Mouse (Mus musculus): ENCODE data around the gene Cep72.
A peak's percentile ranks its signal among the peaks of the same experiment; 100 is the strongest.
"Not testable (repeated sequence)": the region's sequence is repeated elsewhere in the genome, so short reads cannot be mapped to it uniquely, and the experiment has no call there.

Gene Cep72

DNA sequence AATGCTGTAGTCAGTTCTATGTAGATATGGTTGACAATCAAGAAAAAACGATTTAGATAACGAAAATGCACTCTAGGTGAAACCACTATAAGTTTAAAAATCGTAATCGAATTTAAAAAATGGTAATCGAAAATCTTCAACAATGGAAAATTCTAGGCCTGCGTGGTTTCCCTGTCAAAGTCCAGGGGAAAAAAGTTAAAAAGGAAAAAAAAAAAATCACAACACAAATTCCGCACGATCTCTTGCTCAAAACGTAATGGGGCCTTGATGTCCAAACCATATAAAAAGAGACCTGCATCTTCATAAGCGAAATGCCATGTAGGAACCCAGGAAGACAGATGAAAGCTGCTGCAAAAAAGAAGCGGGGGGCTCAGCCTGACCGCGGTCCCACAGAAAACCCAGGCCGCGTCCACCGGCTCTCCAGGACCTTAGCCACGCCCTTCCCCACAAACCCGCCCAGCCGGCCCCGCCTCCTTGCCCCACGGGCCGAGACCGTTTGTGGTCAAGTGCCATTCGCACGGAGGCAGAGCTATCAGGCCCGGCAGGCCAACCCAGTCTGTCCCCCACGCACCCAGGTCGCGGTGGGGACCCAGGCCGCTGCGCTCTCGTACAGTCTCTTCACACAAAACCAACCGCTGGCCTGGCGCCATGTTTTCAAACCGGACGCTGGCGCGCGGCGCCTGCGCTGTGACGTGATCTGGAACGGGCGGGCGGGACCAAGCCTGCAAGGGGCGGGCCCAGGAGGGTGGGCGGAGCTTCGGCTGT lies at the start of gene Cep72:
Gene Cep72, minus strand, starts transcription at position 687 of the 765 bp plus-strand sequence.
- peak; percentile 80 to 90 for DNase-seq (ENCODE audit: low spot score in 2 of 2)

DNA sequence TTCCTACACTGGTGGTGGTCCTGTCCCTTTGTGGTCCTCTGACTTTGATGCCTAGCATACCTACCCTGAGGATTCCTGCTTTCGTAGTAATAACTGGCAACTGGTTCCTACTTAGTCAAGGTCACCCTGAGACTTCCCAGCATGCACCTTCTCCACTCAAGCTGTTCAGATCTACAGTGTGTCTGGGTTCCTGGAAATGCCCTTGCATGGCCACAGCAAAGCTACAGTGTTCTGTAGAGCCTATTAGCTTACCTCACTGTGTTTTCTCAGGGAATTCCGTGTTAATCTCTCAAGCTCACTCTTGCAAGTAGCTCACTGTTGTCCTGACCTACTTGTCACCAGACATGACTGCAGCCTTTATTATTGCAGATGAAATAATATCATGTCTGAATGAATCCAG lies 45.3 kb upstream of the Cep72 start:
- DNase-seq (ENCODE audit: low spot score in 2 of 2), result no peak

DNA sequence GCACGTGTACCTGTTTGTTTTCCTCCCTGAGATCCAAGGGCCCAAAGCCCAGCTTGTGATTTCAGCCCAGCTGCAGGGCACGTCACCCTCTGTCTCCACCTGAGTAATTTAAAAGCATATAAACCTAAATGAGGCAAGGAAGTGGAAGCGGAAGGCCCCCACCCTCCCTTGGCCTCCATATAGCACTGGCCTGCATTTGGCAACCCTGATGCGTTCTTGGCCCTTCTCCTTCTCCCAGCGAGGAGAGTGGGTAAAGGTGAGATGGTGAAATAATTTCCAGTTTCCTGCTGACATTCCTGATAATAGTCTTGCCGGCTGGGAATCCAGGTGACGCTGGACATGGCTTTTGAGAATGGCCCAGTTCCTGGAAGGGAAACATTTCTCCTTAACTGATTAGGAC lies 42.3 kb upstream of the Cep72 start:
- no peak for DNase-seq (ENCODE audit: low spot score in 2 of 2)

DNA sequence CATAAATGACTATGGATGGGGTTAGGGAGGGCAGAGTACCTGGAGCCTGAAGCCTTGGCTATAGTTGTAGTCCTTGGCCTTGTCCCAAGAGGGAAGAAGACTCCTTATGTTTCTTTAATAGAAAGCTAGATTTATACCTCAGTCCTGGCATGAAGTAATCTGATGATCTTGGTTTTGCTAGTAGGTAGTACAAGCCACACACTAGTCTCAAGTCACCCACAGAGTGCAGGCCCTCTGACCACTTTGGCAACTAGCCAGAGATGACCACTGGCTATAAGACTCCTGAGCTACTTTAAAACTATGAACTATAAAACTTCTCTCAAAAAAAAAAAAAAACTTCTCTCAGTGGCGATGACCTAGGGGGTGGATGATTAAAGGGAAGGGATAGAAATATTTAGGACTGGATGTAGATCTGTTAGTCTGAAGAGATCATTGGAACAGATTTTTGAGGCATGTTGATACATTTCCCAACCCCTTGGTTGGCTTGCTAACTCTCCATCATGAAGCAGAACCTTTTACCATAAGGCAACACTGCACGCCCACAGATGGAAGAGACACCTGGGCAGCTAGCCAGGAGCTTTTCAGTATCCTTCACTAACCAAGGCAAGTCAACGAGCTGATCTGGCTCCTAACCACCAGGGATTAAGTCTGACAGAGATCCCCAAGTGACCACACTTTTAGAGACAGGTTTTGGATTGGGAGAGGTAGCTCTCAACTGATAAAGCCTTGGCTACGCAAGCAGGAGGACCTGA lies 40.9 kb upstream of the Cep72 start:
- DNase-seq (ENCODE audit: low spot score in 2 of 2), result no peak

DNA sequence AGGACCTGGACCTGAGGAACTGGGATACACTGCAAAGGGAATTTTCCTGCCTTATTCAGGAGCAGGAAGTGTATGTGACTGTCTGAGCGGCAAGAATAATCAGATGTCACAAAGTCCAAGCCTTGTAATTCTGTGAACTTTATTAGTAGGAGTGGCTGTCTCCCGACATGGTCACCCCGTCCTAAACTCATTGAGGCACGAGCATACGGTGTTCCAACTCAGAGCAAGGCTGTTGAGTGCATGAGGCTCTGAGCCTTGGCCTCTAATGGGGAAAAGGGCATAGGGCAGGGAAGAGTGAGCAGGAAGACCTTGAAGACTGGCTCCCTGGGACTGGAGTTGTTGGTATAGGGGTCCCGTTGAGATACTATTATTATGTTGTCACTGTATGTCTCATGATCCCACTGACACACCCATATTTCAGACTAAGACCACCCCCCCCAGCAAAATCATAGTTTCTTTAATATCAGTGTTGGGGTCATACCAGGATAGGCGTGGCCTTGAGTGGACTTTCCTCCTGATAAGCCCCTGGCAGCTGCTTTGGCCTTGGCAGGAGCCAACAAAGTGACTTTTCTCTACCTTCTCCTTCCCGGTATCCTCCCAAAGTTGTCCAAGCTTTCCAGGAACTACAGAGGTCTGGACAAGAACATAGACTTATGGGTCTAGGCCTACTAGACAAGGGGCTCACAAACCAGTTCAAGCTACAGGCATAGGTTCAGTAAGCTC lies 40.2 kb upstream of the Cep72 start:
- DNase-seq (ENCODE audit: low spot score in 2 of 2), result no peak

DNA sequence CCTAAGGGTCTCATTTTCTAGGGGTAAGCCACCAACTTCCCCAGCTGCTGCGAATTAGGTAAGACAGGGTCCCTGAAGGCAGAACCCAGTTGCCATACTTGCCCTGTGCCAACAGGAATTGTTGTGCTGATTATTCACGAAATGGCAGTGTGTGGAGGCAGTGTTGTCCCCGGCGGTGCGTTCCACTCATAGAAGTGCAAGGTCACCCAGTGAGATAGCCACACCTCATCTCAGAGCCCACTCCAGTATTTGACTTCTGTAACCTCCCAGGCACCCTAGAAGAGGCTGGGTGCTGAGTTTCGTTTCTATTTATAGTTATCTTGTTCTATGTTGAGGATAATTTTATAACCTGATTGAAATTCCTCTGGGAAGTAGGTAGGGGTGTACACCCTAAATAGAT lies 36.8 kb upstream of the Cep72 start:
- DNase-seq (ENCODE audit: low spot score in 2 of 2), result peak; percentile 29 to 36

DNA sequence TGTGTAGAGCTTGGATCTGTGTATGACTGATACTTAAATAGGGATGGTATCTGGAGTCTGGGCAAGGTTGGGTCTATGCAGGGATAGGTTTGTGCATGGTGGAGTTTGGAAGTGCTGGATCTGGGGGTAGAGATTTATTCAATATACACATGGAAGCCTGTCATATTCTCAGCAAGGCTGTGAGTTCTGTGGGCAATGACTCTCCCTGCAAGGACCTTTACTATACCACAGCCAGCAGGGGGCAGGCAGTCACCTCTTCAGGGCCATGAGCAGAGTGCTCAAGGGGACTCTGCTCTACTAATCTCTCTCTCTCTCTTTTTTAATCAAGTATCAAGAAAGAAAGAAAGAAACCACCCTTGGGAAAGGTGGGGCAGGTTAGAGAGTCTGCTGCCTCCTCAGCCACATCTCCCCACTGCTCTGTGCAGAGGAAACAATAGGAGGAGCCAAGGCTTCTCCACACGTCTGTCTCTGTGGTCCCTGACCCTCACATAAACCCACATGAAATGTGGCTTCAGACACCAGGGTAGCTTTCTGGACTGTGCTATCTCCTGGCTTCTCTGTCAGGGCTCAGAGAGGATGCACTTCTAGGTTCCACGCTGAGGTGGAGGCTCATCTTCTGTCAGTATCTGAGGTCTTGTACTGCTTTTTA lies 34.7 kb upstream of the Cep72 start:
- peak in 1 of 2 experiments; percentile 24 for DNase-seq (ENCODE audit: low spot score in 2 of 2)

DNA sequence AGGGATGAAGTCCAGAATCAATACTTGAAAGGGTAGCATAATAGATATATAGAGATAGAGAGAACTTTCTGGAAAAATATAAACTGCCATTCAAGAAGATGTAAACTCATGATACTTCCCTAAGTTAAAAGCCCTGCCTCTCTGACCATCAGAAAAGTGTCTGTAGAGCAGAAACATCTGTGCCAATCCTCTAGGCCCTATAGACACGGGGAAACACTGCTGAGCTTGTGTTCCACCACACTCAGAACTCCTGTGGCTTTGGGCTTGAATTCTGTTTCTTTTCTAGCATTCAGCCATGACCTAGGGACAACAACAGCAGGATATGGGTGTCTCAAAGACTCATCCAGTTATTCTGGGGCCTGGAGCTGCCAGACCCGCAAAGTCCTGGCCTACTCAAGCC lies 33.8 kb upstream of the Cep72 start:
- no peak for DNase-seq (ENCODE audit: low spot score in 2 of 2)

DNA sequence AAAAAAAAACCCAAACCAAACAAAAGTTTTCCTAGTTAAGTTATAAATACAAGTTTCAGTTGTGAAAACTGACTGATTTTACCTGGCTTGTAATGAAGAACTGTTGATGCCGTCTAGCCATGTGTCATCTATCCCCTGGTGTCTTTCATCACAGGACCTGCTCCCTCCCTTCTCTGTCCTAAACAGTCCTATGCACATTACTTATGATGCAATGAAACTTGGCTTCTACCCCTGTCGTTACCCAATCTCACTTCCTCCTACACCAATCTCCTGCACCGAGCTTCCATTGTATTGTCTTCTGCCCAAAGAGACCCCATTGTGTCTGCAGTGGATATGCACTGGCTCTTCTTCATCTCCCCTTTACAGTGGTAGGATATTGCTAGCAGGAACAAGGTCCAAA lies 28.2 kb upstream of the Cep72 start:
- DNase-seq (ENCODE audit: low spot score in 2 of 2), result no peak

DNA sequence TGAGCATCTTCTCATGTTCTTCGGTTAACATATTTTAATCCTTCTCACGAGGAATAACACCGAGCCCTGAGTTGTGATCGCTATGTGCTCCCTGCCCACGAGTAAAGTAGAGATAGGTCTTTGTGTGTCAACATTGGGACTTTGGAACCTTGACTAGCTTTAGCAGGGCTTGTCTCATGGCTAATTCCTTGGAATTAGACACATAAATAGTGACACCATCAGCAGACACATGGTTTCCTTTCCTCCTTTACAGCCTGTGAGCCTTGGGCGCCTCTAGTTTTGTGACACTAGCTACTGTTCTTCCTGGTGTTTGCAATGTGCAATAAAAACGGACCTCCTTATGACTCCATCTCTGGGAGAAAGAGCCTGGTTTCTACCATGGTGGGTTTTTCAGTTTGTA lies 11.3 kb upstream of the Cep72 start:
- no peak for DNase-seq (ENCODE audit: low spot score in 2 of 2)

DNA sequence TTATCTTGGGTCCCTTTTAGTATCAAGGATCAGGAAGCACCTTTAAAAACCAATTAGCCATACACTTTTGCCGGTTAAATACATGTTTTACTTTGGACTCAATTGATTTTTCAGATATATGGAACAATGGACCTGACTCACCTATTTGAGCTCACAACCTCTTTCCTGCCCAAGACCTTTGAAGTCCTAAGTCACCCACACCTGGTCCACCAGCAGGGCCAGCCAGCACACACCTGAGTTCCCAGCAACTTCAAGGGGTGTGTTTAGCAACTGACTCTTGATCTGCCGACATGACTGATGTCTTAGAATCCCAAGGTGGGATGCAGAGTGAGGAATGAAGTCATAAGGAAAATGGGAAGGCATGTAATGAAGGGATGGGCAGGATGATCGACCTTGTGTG lies 9.6 kb upstream of the Cep72 start:
- DNase-seq (ENCODE audit: low spot score in 2 of 2), result no peak

DNA sequence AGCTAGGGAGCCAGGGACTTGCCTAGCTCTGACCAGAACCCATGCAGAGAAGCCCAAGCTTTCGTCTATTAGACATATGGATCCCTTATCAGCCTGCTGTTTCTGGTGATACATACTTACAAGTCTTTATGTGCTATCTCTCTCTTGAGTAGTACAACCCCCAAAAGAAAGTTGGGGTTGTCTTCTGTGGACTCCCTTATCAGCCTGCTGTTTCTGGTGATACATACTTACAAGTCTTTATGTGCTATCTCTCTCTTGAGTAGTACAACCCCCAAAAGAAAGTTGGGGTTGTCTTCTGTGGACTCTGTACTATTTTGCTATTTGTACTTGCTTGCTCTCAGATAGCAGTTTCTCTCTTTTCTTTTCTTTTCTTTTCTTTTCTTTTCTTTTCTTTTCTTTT lies 9.1 kb upstream of the Cep72 start:
- DNase-seq (ENCODE audit: low spot score in 2 of 2), result not testable (repeated sequence)

DNA sequence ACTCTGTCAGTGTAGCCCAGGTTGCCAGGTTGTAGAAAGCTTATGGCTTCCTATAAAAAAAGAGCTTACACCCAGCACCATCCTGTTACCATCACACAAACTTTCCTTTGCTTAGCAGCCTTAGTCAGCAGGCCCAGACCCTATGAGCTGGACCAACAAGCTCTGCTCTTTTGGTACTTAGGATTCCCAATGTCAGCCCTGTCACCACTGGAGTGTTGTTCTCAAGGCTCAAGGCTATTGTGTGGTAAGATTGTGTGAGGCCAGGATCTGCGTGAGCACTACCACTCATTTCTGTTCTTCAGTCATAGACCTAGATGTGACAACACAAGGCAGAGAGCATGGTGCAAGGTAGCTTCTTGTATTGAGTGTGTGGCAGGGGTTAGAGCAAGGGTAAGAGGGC lies 4.5 kb upstream of the Cep72 start:
- DNase-seq (ENCODE audit: low spot score in 2 of 2), result no peak

DNA sequence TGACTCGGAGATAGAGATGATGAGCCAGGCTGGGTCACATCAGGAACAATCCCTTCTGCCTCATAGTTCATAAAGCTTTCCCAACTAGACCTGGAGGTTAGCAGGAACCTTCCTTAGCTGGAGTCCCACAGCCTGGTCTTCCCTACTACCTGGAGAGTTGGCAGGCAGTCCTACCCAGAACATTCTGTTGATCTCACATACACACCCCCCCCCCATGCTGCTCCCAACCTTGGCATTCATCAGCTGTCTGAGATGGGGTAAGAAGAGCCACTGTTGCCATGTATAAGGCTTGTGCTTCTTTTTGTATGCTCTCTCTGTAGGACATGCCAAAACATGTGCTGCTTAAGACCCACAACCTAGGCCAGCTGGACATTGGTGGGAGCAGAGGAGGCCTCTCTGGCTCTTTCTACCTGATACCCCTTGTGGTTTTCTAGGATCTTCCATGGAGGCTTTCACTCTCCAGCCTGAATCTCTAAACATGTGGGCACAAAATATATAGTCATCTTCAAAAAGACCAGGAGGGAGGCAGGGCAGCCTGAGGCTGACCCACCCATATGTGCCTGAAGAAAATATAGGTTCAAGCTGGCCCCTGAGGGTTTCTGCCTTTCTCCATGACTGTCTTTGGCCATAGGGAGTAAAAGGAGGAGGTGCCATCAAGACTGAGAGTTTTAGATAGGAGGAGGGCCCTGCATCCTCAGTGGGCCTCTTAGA lies 1.4 kb upstream of the Cep72 start:
- DNase-seq (ENCODE audit: low spot score in 2 of 2), result no peak

DNA sequence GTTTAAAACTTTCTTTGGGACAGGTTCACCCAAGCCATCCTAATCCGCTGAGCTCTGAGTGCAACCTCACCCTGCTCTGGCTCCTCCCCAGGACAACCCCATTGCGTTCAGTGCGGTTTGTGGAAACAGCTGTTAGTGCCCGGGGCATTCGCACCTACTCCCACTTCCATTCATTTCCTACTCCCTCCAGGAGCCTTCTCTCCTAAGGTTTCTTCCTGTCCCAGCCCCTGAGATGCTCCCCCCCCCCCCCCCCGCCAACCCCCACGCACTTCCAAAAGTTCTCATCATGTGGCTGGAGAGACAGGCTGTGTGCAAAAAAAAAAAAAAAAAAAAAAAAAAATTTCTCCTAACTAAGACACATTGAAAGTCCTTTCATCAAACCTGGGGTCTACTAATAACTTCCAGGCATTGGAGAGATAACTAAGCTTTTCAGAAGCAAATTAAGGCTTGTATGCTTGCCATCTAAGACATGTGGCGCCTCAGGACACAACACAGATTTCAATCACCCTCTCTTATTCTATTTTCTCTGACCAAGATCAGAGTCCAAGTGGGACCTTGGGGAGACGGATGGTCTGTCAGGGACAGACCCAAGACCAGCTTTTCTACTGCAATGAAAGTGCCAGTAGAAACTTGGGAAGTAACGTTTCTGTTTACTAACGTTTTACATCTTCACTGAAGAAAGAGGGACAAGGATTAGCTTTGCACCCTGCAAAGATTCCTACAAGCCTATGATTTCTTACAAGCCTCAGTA lies 454 bp upstream of the Cep72 start:
- DNase-seq (ENCODE audit: low spot score in 2 of 2), result no peak

DNA sequence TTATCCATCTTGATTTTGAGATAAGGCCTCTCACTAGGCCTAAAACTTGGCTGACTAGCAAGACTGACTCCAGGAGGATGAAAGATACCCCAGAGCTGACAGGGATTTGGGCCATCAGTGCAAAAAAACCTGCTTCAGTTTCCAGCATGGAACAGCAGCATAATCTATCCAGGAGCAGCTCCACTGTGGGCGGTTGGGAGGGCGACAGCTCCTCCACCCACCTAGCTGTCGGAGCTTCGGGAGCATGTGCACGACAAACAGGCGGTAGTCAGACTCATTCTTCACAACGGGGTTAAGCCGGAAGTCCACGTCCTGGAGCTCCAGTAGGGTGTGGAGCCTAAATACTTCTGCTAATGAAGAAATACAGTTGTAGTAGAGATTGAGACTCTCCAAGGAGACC lies 4.0 kb downstream of the Cep72 start:
- no peak for DNase-seq (ENCODE audit: low spot score in 2 of 2)

DNA sequence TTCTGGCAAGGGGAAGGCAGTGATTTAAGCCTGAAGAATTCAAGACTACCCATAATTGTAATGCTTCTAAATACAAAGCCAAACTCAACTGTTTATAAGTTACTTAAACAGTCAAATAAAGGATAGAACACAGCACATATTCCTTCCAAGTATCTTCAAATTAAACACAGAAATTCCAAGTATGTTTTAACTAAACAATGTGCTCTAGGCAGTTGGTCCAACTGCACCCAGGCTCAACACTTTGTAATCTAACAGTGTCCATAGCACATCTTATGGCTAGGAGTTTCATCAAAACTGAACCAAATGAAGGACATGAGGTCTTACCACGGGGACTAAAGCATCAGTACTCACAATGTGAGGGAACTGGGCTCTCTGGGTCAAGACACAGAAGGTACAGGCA lies 5.9 kb downstream of the Cep72 start:
- no peak for DNase-seq (ENCODE audit: low spot score in 2 of 2)

DNA sequence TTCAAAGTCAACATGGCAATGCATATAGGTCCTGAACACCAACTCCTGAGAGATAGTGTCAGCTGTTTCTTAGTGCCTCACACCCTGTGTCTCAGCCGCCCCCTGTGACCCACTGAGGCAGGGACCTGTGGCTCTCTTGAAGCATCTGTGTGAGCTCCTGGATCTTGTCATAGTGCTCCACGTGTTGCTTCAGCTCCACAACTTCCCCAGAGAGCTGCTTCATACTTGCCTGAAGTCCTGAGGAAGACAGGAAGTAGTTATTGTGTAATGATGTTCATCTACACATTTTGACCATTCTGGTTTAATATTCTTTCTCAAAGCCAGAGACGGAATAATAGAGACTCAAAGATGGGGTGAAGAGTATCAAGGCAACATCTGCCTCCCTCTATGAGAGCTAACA lies 22.2 kb downstream of the Cep72 start:
- no peak for DNase-seq (ENCODE audit: low spot score in 2 of 2)

DNA sequence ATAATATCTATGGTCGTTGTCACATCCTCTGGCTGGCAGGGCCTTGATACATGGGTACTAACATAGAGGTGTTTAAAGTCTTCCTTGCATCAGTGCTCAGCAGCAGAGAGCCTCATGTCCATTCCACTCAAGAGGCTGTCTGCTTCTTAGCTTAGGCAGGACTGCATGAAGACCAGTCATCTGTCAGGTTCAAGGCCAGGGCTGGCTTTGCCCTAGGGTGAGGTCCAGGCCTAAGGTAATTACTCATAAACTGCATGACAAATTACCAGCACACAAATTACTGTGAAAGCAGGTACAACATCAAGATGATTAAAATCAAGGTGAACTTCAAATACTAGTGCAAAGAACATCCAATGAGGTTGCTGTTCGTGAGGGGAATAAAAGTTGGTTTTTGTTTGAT lies 26.3 kb downstream of the Cep72 start:
- DNase-seq (ENCODE audit: low spot score in 2 of 2), result no peak

DNA sequence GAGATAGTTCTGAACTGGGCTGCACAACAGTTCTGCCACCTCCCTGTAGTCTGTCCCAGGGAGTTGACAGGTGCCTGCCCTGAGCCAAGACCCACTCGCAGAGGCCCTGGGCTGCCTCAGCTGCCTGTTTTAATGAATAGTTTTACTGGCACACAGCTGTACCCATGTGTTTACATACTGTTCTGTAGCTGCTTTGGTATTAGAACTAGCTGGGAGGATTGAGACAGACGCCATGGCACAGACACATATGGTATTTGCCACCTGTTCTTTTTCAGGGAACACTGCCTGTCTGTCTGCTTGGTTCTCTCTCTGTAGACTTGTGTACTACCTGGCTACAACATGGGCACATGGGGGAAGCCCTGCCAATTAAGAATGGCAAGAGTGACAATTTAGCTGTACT lies 27.3 kb downstream of the Cep72 start:
- no peak for DNase-seq (ENCODE audit: low spot score in 2 of 2)

DNA sequence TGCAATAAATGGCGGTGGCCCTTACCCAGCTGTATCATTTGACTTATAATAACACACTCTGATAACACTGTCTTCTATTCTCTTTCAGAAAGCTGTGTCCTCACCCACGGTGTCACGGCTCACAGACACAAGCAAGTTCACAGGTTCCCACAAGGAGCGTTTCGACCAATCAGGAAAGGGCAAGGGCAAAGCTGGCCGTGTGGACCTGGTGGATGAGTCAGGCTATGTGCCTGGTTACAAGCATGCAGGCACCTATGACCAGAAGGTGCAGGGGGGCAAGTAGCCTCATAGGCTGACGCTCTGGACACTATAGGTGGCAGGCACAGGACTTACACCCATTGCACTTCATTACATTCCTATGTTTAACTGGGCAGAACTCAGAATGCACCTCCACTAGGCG lies 31.0 kb downstream of the Cep72 start:
- DNase-seq (ENCODE audit: low spot score in 2 of 2), result no peak

Data from heart, adult 9 months (tissue).